ENCODE assay signal across 28 mouse cellular contexts in genomic region chr1:124630084-124630483, GRCm38 (mm10).
A peak's percentile ranks its signal among the peaks of the same experiment; 100 is the strongest.
DNase-seq lines count a peak whose midpoint lies in the region; ATAC-seq and TF ChIP-seq lines count a peak whose summit lies in the region.
"Had no signal": no experiment of that assay in that cellular context is flagged by ENCODE, and none has a peak within 500 bp of the region (broad histone marks: within the 10 kb centered on the region; RNA-seq: fewer than 3 reads in every experiment).

No protein-coding gene starts in this region.

- no peak overlapping the region for H3K4me3 ChIP-seq in intestine, embryonic 15.5 days (replicated peaks)
- H3K4me3 ChIP-seq in intestine, postnatal 0 days (ENCODE audit: low read depth, low read length), result no peak overlapping the region
- no peak overlapping the region for H3K4me3 ChIP-seq in limb, embryonic 12.5 days (replicated peaks)
- H3K4me3 ChIP-seq in kidney, adult 2 months (ENCODE audit: insufficient read depth, low read depth, low read length), result no peak overlapping the region
- H3K4me3 ChIP-seq in kidney, embryonic 16.5 days (ENCODE audit: low read length), result no peak overlapping the region
- H3K4me3 ChIP-seq: embryonic facial prominence, embryonic 13.5 days; embryonic facial prominence, embryonic 15.5 days; erythroblast, embryonic 14.5 days; forebrain, embryonic 10.5 days; forebrain, embryonic 12.5 days had no signal

- no peaks in the 10 kb centered on the region for H3K4me1 ChIP-seq in intestine, embryonic 15.5 days (replicated peaks)
- no peaks in the 10 kb centered on the region for H3K4me1 ChIP-seq in intestine, postnatal 0 days (replicated peaks; ENCODE audit: control insufficient read depth, insufficient read depth, low read length)
- H3K4me1 ChIP-seq in limb, embryonic 12.5 days (replicated peaks), result no peaks in the 10 kb centered on the region
- no peaks in the 10 kb centered on the region for H3K4me1 ChIP-seq in kidney, adult 2 months (ENCODE audit: control insufficient read depth, insufficient read depth, low read length)
- H3K4me1 ChIP-seq in kidney, embryonic 16.5 days (ENCODE audit: insufficient read depth, low read length), result no peaks in the 10 kb centered on the region
- H3K4me1 ChIP-seq: embryonic facial prominence, embryonic 13.5 days; embryonic facial prominence, embryonic 15.5 days; forebrain, embryonic 10.5 days; forebrain, embryonic 12.5 days had no signal

- 0 out of 2 replicates have a peak, but pooled peaks have one; percentile 34 for ATAC-seq in intestine, embryonic 15.5 days
- no peak for ATAC-seq in intestine, postnatal 0 days
- peak; percentile 76 for ATAC-seq in limb, embryonic 12.5 days (ENCODE audit: insufficient number of reproducible peaks, insufficient read depth, low FRiP score, low TSS enrichment, low read depth)
- no peak for ATAC-seq in kidney, embryonic 16.5 days (ENCODE audit: low FRiP score, low TSS enrichment)
- ATAC-seq: activated CD4-positive, CD25-positive, alpha-beta regulatory T cell, adult 4 months; CD4-positive, CD25-positive, alpha-beta regulatory T cell, adult 4 months; forebrain, embryonic 14.5 days; forebrain, embryonic 16.5 days; Patski had no signal

- no peak overlapping the region for H3K4me2 ChIP-seq in intestine, embryonic 15.5 days (replicated peaks)
- H3K4me2 ChIP-seq in intestine, postnatal 0 days (replicated peaks; ENCODE audit: low read depth), result no peak overlapping the region
- H3K4me2 ChIP-seq in limb, embryonic 12.5 days, result no peak overlapping the region
- H3K4me2 ChIP-seq in kidney, embryonic 16.5 days (replicated peaks; ENCODE audit: low read depth, low read length), result no peak overlapping the region
- H3K4me2 ChIP-seq: embryonic facial prominence, embryonic 13.5 days; embryonic facial prominence, embryonic 15.5 days; forebrain, embryonic 12.5 days had no signal

- H3K36me3 ChIP-seq in intestine, embryonic 15.5 days, result no peaks in the 10 kb centered on the region
- H3K36me3 ChIP-seq in intestine, postnatal 0 days (ENCODE audit: control insufficient read depth, insufficient read depth), result no peaks in the 10 kb centered on the region
- no peaks in the 10 kb centered on the region for H3K36me3 ChIP-seq in limb, embryonic 12.5 days
- no peaks in the 10 kb centered on the region for H3K36me3 ChIP-seq in kidney, adult 2 months (ENCODE audit: control insufficient read depth, insufficient read depth, low read length)
- no peaks in the 10 kb centered on the region for H3K36me3 ChIP-seq in kidney, embryonic 16.5 days (ENCODE audit: insufficient read depth, low read length)
- H3K36me3 ChIP-seq: embryonic facial prominence, embryonic 13.5 days; embryonic facial prominence, embryonic 15.5 days; forebrain, embryonic 10.5 days; forebrain, embryonic 12.5 days; G1E had no signal

- TF ChIP-seq CTCF in intestine, postnatal 0 days (IDR thresholded peaks at IDR 0.05; ENCODE audit: low read depth), result no peak
- TF ChIP-seq CTCF in kidney, adult 2 months (conservative IDR thresholded peaks at IDR 0.05; ENCODE audit: insufficient read depth, insufficient read length, low read depth, low read length), result no peak

- no peaks in the 10 kb centered on the region for H3K27me3 ChIP-seq in intestine, embryonic 15.5 days (replicated peaks)
- no peaks in the 10 kb centered on the region for H3K27me3 ChIP-seq in intestine, postnatal 0 days (replicated peaks; ENCODE audit: control insufficient read depth, insufficient read depth, low read length)
- H3K27me3 ChIP-seq in limb, embryonic 12.5 days, result no peaks in the 10 kb centered on the region
- no peaks in the 10 kb centered on the region for H3K27me3 ChIP-seq in kidney, adult 2 months (replicated peaks; ENCODE audit: control insufficient read depth, insufficient read depth, low read length)
- H3K27me3 ChIP-seq in kidney, embryonic 16.5 days (ENCODE audit: insufficient read depth, low read length), result no peaks in the 10 kb centered on the region
- H3K27me3 ChIP-seq: CH12.LX; embryonic facial prominence, embryonic 13.5 days; embryonic facial prominence, embryonic 15.5 days; forebrain, embryonic 12.5 days; Patski had no signal

- no peaks in the 10 kb centered on the region for H3K9me3 ChIP-seq in intestine, embryonic 15.5 days
- no peaks in the 10 kb centered on the region for H3K9me3 ChIP-seq in intestine, postnatal 0 days (ENCODE audit: control insufficient read depth)
- no peaks in the 10 kb centered on the region for H3K9me3 ChIP-seq in limb, embryonic 12.5 days
- H3K9me3 ChIP-seq in kidney, embryonic 16.5 days (ENCODE audit: low read length), result no peaks in the 10 kb centered on the region
- H3K9me3 ChIP-seq: embryonic facial prominence, embryonic 13.5 days; embryonic facial prominence, embryonic 15.5 days; forebrain, embryonic 10.5 days; forebrain, embryonic 12.5 days had no signal

- no peak overlapping the region for H3K27ac ChIP-seq in intestine, embryonic 15.5 days
- no peak overlapping the region for H3K27ac ChIP-seq in intestine, postnatal 0 days (ENCODE audit: low read depth, low read length)
- H3K27ac ChIP-seq in limb, embryonic 12.5 days, result no peak overlapping the region
- no peak overlapping the region for H3K27ac ChIP-seq in kidney, adult 2 months (ENCODE audit: insufficient read depth, low read depth, low read length)
- H3K27ac ChIP-seq in kidney, embryonic 16.5 days (ENCODE audit: low read length), result no peak overlapping the region
- H3K27ac ChIP-seq: embryonic facial prominence, embryonic 13.5 days; embryonic facial prominence, embryonic 15.5 days; forebrain, embryonic 10.5 days; forebrain, embryonic 12.5 days had no signal

- TF ChIP-seq POLR2A in kidney, adult 2 months (IDR thresholded peaks at IDR 0.05; ENCODE audit: low read depth, low read length), result no peak

- peak; percentile 27 for DNase-seq in forelimb bud, embryonic 11.5 days (ENCODE audit: low read depth, low spot score)
- no peak for DNase-seq in kidney, adult 2 months
- DNase-seq: adrenal gland, adult 8-10 months; adrenal gland, postnatal 14 days; adrenal gland, postnatal 36 days; B cell, adult 2 months; cerebellum, adult 11-12 months; cerebellum, adult 2 months; cerebellum, adult 9-10 months; cerebellum, postnatal 10 days; cerebellum, postnatal 36 days; embryo, embryonic 11 days had no signal

- no peak overlapping the region for H3K9ac ChIP-seq in intestine, embryonic 15.5 days
- H3K9ac ChIP-seq in intestine, postnatal 0 days (ENCODE audit: low read depth, low read length), result no peak overlapping the region
- no peak overlapping the region for H3K9ac ChIP-seq in limb, embryonic 12.5 days (replicated peaks)
- H3K9ac ChIP-seq in kidney, embryonic 16.5 days (replicated peaks; ENCODE audit: low read length), result no peak overlapping the region
- H3K9ac ChIP-seq: embryonic facial prominence, embryonic 13.5 days; embryonic facial prominence, embryonic 15.5 days; forebrain, embryonic 12.5 days had no signal

Comparison
In these comparisons a context has a peak if more than half of its experiments do, and no peak if none do; other contexts are left out.
1. ATAC-seq: peak in intestine, embryonic 15.5 days (single experiment) and limb, embryonic 12.5 days (single experiment); none in intestine, postnatal 0 days (single experiment) and kidney, embryonic 16.5 days (single experiment).